Mouse (Mus musculus) olfactory bulb, adult 2 months (tissue): ENCODE results near the gene Plppr3.

Experiments used
- CTCF ChIP-seq: fragments of 200-500 bp; IDR thresholded peaks from 2 replicates; pipeline ENCODE4 v1.5.1; 2012; ENCODE audit warnings: low read depth, mild to moderate bottlenecking, low read length, moderate library complexity; ENCODE audit not compliant: insufficient read depth
- POLR2A ChIP-seq: fragments of 200-500 bp; IDR thresholded peaks from 2 replicates; pipeline ENCODE4 v1.6.1; 2012; ENCODE audit warnings: mild to moderate bottlenecking, low read depth, low read length, moderate library complexity; ENCODE audit not compliant: insufficient read depth

DNA sequence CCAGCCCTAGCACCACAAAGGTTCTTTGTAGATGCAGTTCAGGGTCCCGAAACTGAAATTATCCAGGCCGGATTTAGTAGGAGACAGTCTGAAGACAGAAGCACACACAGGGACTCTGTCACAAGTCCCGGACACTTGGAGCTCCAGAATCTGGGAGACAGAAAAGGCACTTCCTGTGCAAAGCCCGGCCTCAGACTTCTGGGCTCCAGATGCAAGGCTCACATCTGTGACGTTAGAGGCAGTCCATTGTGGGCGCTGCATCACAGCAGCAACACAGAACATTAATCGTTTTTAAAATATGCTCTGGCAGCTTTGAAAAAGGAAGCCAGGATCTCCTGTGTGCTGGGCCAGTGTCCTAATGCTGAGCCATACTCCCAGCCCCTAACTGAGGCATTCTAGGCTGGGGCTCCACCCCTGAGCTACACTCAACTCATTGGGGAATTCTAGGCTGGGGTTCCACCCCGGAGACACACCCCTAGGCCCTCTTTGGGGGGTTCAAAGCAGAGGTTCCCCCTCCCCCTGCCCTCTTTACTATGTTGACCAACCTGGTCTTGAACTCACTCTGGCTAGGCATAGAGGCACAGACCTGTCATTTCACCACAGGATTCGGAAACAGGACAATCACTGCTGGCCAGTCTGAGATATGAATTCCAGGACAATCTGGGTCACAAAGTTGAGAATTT is 22.2 kb downstream of the Plppr3 start:
- TF ChIP-seq POLR2A (no peak), CTCF (no peak)
